Mouse (Mus musculus): ENCODE measurements around the gene Galm. TPM values are rescaled to one million over a fixed set of nuclear protein-coding genes. Genes with fewer than 3 reads are reported as not detected.
"Not testable (repeated sequence)": the region's sequence is repeated elsewhere in the genome, so short reads cannot be mapped to it uniquely, and the experiment has no call there.

Galm gene
- polyA plus RNA-seq, 1 experiment from 2014 or later = 73.5 TPM

- Histone ChIP-seq H3K9ac (ENCODE audit: low read depth, low read length) (no peak overlapping the region; the same call in 1 of the 2 replicates), H3K4me3 (ENCODE audit: low read depth, low read length) (peak overlapping the region; percentile 72), H3K9me3 (ENCODE audit: control insufficient read depth) (no peaks in the 10 kb centered on the region), H3K27me3 (replicated peaks; ENCODE audit: control insufficient read depth, insufficient read depth, low read length) (no peaks in the 10 kb centered on the region), H3K27ac (ENCODE audit: low read depth, low read length) (no peak overlapping the region), H3K36me3 (ENCODE audit: control insufficient read depth, insufficient read depth) (no peaks in the 10 kb centered on the region), H3K4me1 (replicated peaks; ENCODE audit: control insufficient read depth, insufficient read depth, low read length) (0 out of 2 replicates have a peak, but pooled peaks cover 3% of the 10 kb centered on the region), H3K4me2 (replicated peaks; ENCODE audit: low read depth) (peak overlapping the region; percentile 77)
- ATAC-seq = peak; percentile 31
- TF ChIP-seq CTCF (IDR thresholded peaks at IDR 0.05; ENCODE audit: low read depth) = no peak
- 7% methylated on average over 9 of the region's 9 CpGs for WGBS
These were observed 96.6 kb downstream of the Galm start for GRCm38 (mm10) chr17:80223829-80224228.

- no peaks in the 10 kb centered on the region for H3K9me3 ChIP-seq (ENCODE audit: control insufficient read depth)
- H3K4me3 ChIP-seq (ENCODE audit: low read depth, low read length) = peak within 1 kb of the TSS; percentile 72
- peak within 1 kb of the TSS; percentile 77 for H3K4me2 ChIP-seq (replicated peaks; ENCODE audit: low read depth)
- H3K27ac ChIP-seq (ENCODE audit: low read depth, low read length) = peak within 1 kb of the TSS; percentile 51
- peak within 1 kb of the TSS; percentile 64 for H3K9ac ChIP-seq (ENCODE audit: low read depth, low read length)
- no peaks in the 10 kb centered on the region for H3K27me3 ChIP-seq (replicated peaks; ENCODE audit: control insufficient read depth, insufficient read depth, low read length)
- no peaks in the 10 kb centered on the region for H3K36me3 ChIP-seq (ENCODE audit: control insufficient read depth, insufficient read depth)
- under 1% methylated on average over 33 of the region's 33 CpGs for WGBS
- ATAC-seq = peak; percentile 95
- 0 out of 2 replicates have a peak, but pooled peaks cover 3% of the 10 kb centered on the region for H3K4me1 ChIP-seq (replicated peaks; ENCODE audit: control insufficient read depth, insufficient read depth, low read length)
- no peak for TF ChIP-seq CTCF (IDR thresholded peaks at IDR 0.05; ENCODE audit: low read depth)
These were observed 97.2 kb downstream of the Galm start, which contains the start of gene Gemin6 for GRCm38 (mm10) chr17:80224326-80225116. Gemin6 (plus strand) TSS chr17:80224441.

- H3K27ac ChIP-seq (ENCODE audit: low read depth, low read length); H3K36me3 ChIP-seq (ENCODE audit: control insufficient read depth, insufficient read depth); H3K9me3 ChIP-seq (ENCODE audit: control insufficient read depth); ATAC-seq; H3K4me1 ChIP-seq (replicated peaks; ENCODE audit: control insufficient read depth, insufficient read depth, low read length); H3K27me3 ChIP-seq (replicated peaks; ENCODE audit: control insufficient read depth, insufficient read depth, low read length): not testable (repeated sequence)
- 28% methylated on average over 4 of the region's 5 CpGs for WGBS
- Histone ChIP-seq H3K9ac (ENCODE audit: low read depth, low read length) (peak overlapping the region; percentile 64; the same call in 1 of the 2 replicates), H3K4me3 (ENCODE audit: low read depth, low read length) (peak overlapping the region; percentile 72), H3K4me2 (replicated peaks; ENCODE audit: low read depth) (peak overlapping the region; percentile 77)
These were observed 97.9 kb downstream of the Galm start for GRCm38 (mm10) chr17:80225142-80225541.

- no peak for ATAC-seq
- WGBS = 69% methylated on average over 2 of the region's 2 CpGs
- Histone ChIP-seq H3K27ac (ENCODE audit: low read depth, low read length) (no peak overlapping the region), H3K4me3 (ENCODE audit: low read depth, low read length) (no peak overlapping the region), H3K27me3 (replicated peaks; ENCODE audit: control insufficient read depth, insufficient read depth, low read length) (no peaks in the 10 kb centered on the region), H3K4me2 (replicated peaks; ENCODE audit: low read depth) (no peak overlapping the region), H3K36me3 (ENCODE audit: control insufficient read depth, insufficient read depth) (no peaks in the 10 kb centered on the region), H3K9me3 (ENCODE audit: control insufficient read depth) (no peaks in the 10 kb centered on the region), H3K4me1 (replicated peaks; ENCODE audit: control insufficient read depth, insufficient read depth, low read length) (0 out of 2 replicates have a peak, but pooled peaks cover 3% of the 10 kb centered on the region), H3K9ac (ENCODE audit: low read depth, low read length) (no peak overlapping the region)
- no peak for TF ChIP-seq CTCF (IDR thresholded peaks at IDR 0.05; ENCODE audit: low read depth)
These were observed 102.1 kb downstream of the Galm start for GRCm38 (mm10) chr17:80229396-80229795.

GRCm38 (mm10) chr17:80233844-80234243 is 106.6 kb downstream of the Galm start:
- Histone ChIP-seq H3K27me3 (replicated peaks; ENCODE audit: control insufficient read depth, insufficient read depth, low read length) (no peaks in the 10 kb centered on the region), H3K9me3 (ENCODE audit: control insufficient read depth) (no peaks in the 10 kb centered on the region), H3K27ac (ENCODE audit: low read depth, low read length) (no peak overlapping the region), H3K4me3 (ENCODE audit: low read depth, low read length) (no peak overlapping the region), H3K36me3 (ENCODE audit: control insufficient read depth, insufficient read depth) (peaks cover 4% of the 10 kb centered on the region; the same call in 1 of the 2 replicates), H3K9ac (ENCODE audit: low read depth, low read length) (no peak overlapping the region), H3K4me2 (replicated peaks; ENCODE audit: low read depth) (no peak overlapping the region), H3K4me1 (replicated peaks; ENCODE audit: control insufficient read depth, insufficient read depth, low read length) (no peaks in the 10 kb centered on the region)
- TF ChIP-seq CTCF (IDR thresholded peaks at IDR 0.05; ENCODE audit: low read depth) = no peak
- WGBS = 90% methylated on average over 5 of the region's 5 CpGs
- ATAC-seq = no peak

GRCm38 (mm10) chr17:80234376-80234775 is 107.1 kb downstream of the Galm start:
- Histone ChIP-seq H3K36me3 (ENCODE audit: control insufficient read depth, insufficient read depth) (peaks cover 6% of the 10 kb centered on the region; the same call in 1 of the 2 replicates), H3K9me3 (ENCODE audit: control insufficient read depth) (no peaks in the 10 kb centered on the region), H3K27ac (ENCODE audit: low read depth, low read length) (no peak overlapping the region), H3K9ac (ENCODE audit: low read depth, low read length) (no peak overlapping the region), H3K4me3 (ENCODE audit: low read depth, low read length) (no peak overlapping the region), H3K4me1 (replicated peaks; ENCODE audit: control insufficient read depth, insufficient read depth, low read length) (no peaks in the 10 kb centered on the region), H3K27me3 (replicated peaks; ENCODE audit: control insufficient read depth, insufficient read depth, low read length) (no peaks in the 10 kb centered on the region), H3K4me2 (replicated peaks; ENCODE audit: low read depth) (no peak overlapping the region)
- TF ChIP-seq CTCF (IDR thresholded peaks at IDR 0.05; ENCODE audit: low read depth) = no peak
- 80% methylated on average over 7 of the region's 7 CpGs for WGBS
- no peak for ATAC-seq

Other genes with a start within 250 kb of the Galm start
- gene Atl2, start 231.3 kb upstream of the Galm start, polyA plus RNA-seq (2015; fragmentation: Nextera tagmentation; extraction: Ambion mirVana) = 110 and 112 TPM in 2 replicates
- 21.9 and 22.1 TPM in 2 replicates for gene Hnrnpll, start 65.1 kb upstream of the Galm start, polyA plus RNA-seq (2015; fragmentation: Nextera tagmentation; extraction: Ambion mirVana)
- gene Srsf7, start 79.8 kb downstream of the Galm start, polyA plus RNA-seq (2015; fragmentation: Nextera tagmentation; extraction: Ambion mirVana) = 169 and 174 TPM in 2 replicates
- gene Ttc39d, start 80.0 kb downstream of the Galm start, polyA plus RNA-seq (2015; fragmentation: Nextera tagmentation; extraction: Ambion mirVana) = 0.07 TPM in 1 of 2 replicates, not detected in the other
- gene Gemin6, start 97.0 kb downstream of the Galm start, polyA plus RNA-seq (2015; fragmentation: Nextera tagmentation; extraction: Ambion mirVana) = 15.0 and 15.9 TPM in 2 replicates
- gene Morn2, start 162.7 kb downstream of the Galm start, polyA plus RNA-seq (2015; fragmentation: Nextera tagmentation; extraction: Ambion mirVana) = 9.0 and 12.7 TPM in 2 replicates
- 3.2 and 3.4 TPM in 2 replicates for gene Dhx57, start 163.0 kb downstream of the Galm start, polyA plus RNA-seq (2015; fragmentation: Nextera tagmentation; extraction: Ambion mirVana)
- 1.3 and 1.5 TPM in 2 replicates for gene Arhgef33, start 179.9 kb downstream of the Galm start, polyA plus RNA-seq (2015; fragmentation: Nextera tagmentation; extraction: Ambion mirVana)
- 0.73 and 1.6 TPM in 2 replicates for gene Gm10190, start 246.1 kb downstream of the Galm start, polyA plus RNA-seq (2015; fragmentation: Nextera tagmentation; extraction: Ambion mirVana)